Mouse (Mus musculus) midbrain, embryonic 12.5 days (tissue): Measurements from ENCODE around the gene Slc6a19. TPM values are rescaled to one million over a fixed set of nuclear protein-coding genes. Genes with fewer than 3 reads are reported as not detected.

Experiments
- ATAC-seq: fragments of 200-750 bp; cut with Nextera tagmentation; 2 replicates; pipeline ENCODE4 v1.8.0; 2017; ENCODE audit warnings: low read depth, moderate TSS enrichment, moderate library complexity; ENCODE audit not compliant: low FRiP score
- H3K27ac ChIP-seq: fragments of 300-500 bp; sonication (generic); replicated peaks from 2 replicates; pipeline ENCODE4 v1.5.1; 2016; ENCODE audit warnings: mild to moderate bottlenecking
- H3K27me3 ChIP-seq: fragments of 300-500 bp; sonication (generic); 2 replicates; pipeline ENCODE4 v1.6.1; 2016; ENCODE audit warnings: mild to moderate bottlenecking
- H3K36me3 ChIP-seq: fragments of 300-500 bp; sonication (generic); 2 replicates; pipeline ENCODE4 v1.6.1; 2016
- H3K4me1 ChIP-seq: fragments of 300-500 bp; sonication (generic); 2 replicates; pipeline ENCODE4 v1.6.1; 2016
- H3K4me2 ChIP-seq: fragments of 300-500 bp; sonication (generic); replicated peaks from 2 replicates; pipeline ENCODE4 v1.6.1; 2016; ENCODE audit warnings: mild to moderate bottlenecking, moderate library complexity
- H3K4me3 ChIP-seq: fragments of 300-500 bp; sonication (generic); 2 replicates; pipeline ENCODE4 v1.5.1; 2016; ENCODE audit warnings: mild to moderate bottlenecking
- H3K9ac ChIP-seq: fragments of 300-500 bp; sonication (generic); replicated peaks from 2 replicates; pipeline ENCODE4 v1.6.1; 2016; ENCODE audit warnings: mild to moderate bottlenecking, moderate library complexity
- H3K9me3 ChIP-seq: fragments of 300-500 bp; sonication (generic); 2 replicates; pipeline ENCODE4 v1.6.1; 2016; ENCODE audit warnings: mild to moderate bottlenecking
- WGBS: fragments of 180-500 bp; shearing (Covaris S2); methylation state at CpG from one replicate; pipeline ENCODE4 v1.1.7; 2016; 5-methylcytosine and 5-hydroxymethylcytosine counted together
- polyA plus RNA-seq: library from polyadenylated mRNA; unstranded; fragments of >200 nt; fragmentation: Nextera tagmentation; extraction: Ambion mirVana; gene quantifications from 2 replicates; pipeline ENCODE4 v1.2.1, GENCODE M21; 2016

Gene Slc6a19
- polyA plus RNA-seq, 1 experiment from 2014 or later = 0.15 TPM

DNA sequence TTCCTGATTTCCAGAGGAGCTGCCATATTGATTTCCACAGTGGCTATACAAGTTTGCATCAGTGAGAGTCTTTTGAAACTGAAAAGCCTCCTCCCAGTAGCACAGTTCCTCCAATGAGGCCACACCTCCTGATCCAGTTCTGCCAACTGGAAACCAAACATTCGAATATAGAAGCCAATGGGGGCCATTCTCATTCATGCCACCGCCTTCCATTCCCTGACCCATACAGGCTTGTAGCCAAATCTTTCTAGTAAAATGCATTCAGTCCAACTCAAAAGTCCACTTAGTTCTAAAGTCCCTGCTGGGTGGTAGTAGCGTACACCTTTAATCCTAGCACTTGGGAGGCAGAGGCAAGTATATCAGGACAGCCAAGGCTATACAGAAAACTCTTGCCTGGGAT lies 51.4 kb downstream of the Slc6a19 start:
- Histone ChIP-seq H3K9me3 (no peaks in the 10 kb centered on the region), H3K36me3 (peaks cover 10% of the 10 kb centered on the region; the same call in 1 of the 2 replicates), H3K4me3 (no peak overlapping the region), H3K4me2 (no peak overlapping the region), H3K4me1 (no peaks in the 10 kb centered on the region), H3K27ac (no peak overlapping the region), H3K27me3 (0 out of 2 replicates have a peak, but pooled peaks cover under 1% of the 10 kb centered on the region), H3K9ac (no peak overlapping the region)
- 87% methylated on average over 3 of the region's 3 CpGs for WGBS
- ATAC-seq = no peak

DNA sequence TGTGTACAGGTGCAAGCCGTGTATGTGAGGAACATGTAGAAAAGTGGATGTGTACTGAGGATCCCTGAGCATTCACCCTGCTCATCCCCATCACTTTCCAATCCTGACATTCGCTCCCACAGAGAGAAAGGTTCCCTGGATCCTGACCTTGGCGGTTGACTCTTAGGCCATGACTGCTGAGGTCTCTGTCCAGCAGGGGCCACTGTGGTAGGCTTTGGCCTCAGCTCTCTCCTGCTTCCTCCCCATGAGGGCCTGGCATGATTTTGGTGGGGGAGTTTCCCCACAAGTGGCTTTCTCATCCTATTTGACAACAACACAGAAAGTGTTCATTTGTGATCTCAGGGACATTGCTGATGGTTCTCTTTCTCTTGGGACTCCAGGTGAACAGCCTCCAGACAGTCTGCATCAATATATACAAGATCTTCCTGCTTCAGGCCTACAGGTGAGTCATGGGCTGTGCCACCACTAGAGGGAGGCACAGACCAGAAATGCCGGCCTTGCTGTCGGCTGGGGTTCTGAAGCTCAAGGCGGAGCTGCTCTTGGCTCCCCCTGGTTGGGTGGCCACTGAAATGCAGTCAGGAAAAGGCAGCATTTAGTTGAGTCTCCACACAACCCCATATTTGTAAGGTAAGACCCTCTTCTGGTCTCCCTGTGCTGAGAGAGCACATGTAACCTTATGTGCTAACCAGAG lies 58.1 kb downstream of the Slc6a19 start:
- H3K9ac ChIP-seq = no peak overlapping the region
- H3K4me1 ChIP-seq = no peaks in the 10 kb centered on the region
- peaks cover 19% of the 10 kb centered on the region; the same call in 1 of the 2 replicates for H3K36me3 ChIP-seq
- H3K4me3 ChIP-seq = no peak overlapping the region
- no peak overlapping the region for H3K4me2 ChIP-seq
- no peak for ATAC-seq
- WGBS = 40% methylated on average over 6 of the region's 6 CpGs
- H3K27ac ChIP-seq = no peak overlapping the region
- H3K27me3 ChIP-seq = no peaks in the 10 kb centered on the region
- H3K9me3 ChIP-seq = no peaks in the 10 kb centered on the region

DNA sequence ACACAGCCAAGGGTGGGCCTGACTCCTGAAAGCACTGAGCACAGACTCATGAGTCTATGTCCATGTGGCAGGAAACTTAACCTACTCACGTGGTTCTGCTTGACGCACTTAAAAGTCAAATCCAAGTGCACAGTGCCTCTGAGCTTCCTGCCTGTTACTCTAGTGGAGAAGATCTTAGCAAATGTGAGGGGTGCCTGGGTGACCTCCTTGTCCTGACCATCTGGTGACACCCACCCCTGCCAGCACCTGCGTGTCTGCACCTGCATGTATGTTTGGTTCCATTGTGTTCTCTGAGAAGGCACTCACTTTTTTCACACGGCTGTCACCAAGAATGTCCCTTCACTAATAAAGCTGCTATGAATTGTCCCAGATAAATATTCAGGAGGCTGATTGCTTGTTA lies 63.4 kb downstream of the Slc6a19 start:
- 89% methylated on average over 4 of the region's 4 CpGs for WGBS
- Histone ChIP-seq H3K27ac (no peak overlapping the region), H3K9ac (no peak overlapping the region), H3K27me3 (no peaks in the 10 kb centered on the region), H3K4me3 (no peak overlapping the region), H3K9me3 (no peaks in the 10 kb centered on the region), H3K36me3 (peaks cover 6% of the 10 kb centered on the region; the same call in 1 of the 2 replicates), H3K4me1 (no peaks in the 10 kb centered on the region), H3K4me2 (no peak overlapping the region)
- ATAC-seq = no peak

DNA sequence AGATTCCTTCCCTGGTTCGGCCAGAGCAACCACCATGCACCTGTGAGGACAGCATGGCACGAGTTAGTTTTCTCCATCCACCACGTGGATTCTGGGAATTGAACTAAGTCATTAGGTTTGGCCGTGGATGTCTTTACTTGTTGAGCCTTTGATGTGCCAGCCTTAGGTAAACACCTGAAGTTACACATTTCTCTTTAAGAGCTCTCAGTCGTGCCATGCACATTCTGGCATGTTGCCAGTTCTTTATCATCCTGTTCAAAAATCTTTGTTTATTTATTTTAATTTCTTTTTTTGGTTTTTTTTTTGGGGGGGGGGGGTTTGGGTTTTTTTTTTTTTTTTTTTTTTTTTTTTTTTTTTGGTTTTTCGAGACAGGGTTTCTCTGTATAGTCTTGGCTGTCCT lies 66.8 kb downstream of the Slc6a19 start:
- Histone ChIP-seq H3K36me3 (peaks cover 20% of the 10 kb centered on the region), H3K4me3 (no peak overlapping the region), H3K9ac (no peak overlapping the region), H3K27me3 (no peaks in the 10 kb centered on the region), H3K4me2 (no peak overlapping the region), H3K27ac (no peak overlapping the region), H3K4me1 (no peaks in the 10 kb centered on the region), H3K9me3 (no peaks in the 10 kb centered on the region)
- 89% methylated on average over 5 of the region's 6 CpGs for WGBS
- ATAC-seq = no peak

DNA sequence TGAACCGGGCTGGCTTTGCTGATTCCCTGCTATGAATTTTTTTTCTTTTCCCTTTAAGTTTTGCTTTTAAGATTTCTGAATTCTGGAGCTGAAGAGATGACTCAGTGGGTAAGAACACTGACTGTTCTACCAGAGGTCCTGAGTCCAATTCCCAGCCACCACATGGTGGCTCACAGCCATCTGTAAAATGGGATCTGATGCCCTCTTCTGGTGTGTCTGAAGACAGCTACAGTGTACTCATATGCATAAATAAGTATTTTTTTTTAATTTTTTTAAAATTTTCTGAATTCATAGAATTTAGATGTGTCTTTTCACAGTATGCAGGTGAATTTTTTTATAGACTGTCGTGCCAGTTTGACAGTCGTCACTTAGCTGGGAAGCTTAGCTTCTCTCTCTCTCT lies 72.8 kb downstream of the Slc6a19 start:
- Histone ChIP-seq H3K27me3 (no peaks in the 10 kb centered on the region), H3K4me2 (no peak overlapping the region), H3K4me3 (no peak overlapping the region), H3K27ac (no peak overlapping the region), H3K36me3 (peaks cover 23% of the 10 kb centered on the region), H3K9me3 (no peaks in the 10 kb centered on the region), H3K4me1 (peaks cover 11% of the 10 kb centered on the region), H3K9ac (no peak overlapping the region)
- WGBS = 95% methylated on average over 3 of the region's 3 CpGs
- no peak for ATAC-seq

Other genes starting within 250 kb of the Slc6a19 start
- gene Lpcat1, start 237.7 kb downstream of the Slc6a19 start, polyA plus RNA-seq = 67.6 and 68.1 TPM in 2 replicates
- 0.18 and 0.71 TPM in 2 replicates for gene Slc6a3, start 168.1 kb downstream of the Slc6a19 start, polyA plus RNA-seq
- gene Clptm1l, start 100.9 kb downstream of the Slc6a19 start, polyA plus RNA-seq = 110 and 117 TPM in 2 replicates
- gene Tert, start 78.0 kb downstream of the Slc6a19 start, polyA plus RNA-seq = 6.3 and 6.9 TPM in 2 replicates
- gene Slc6a18, start 26.8 kb downstream of the Slc6a19 start, polyA plus RNA-seq = not detected in 2 replicates
- gene Slc12a7, start 28.2 kb upstream of the Slc6a19 start, polyA plus RNA-seq = 38.7 and 39.0 TPM in 2 replicates
- 9.6 and 11.2 TPM in 2 replicates for gene Nkd2, start 142.8 kb upstream of the Slc6a19 start, polyA plus RNA-seq
- gene Trip13, start 232.9 kb upstream of the Slc6a19 start, polyA plus RNA-seq = 34.4 and 38.2 TPM in 2 replicates
- 83.8 and 90.1 TPM in 2 replicates for gene Brd9, start 232.9 kb upstream of the Slc6a19 start, polyA plus RNA-seq